Mouse (Mus musculus) intestine, embryonic 14.5 days (tissue): ENCODE measurements at regions not wholly inside any gene's neighbourhood (a gene's known extent, or its start where the extent isn't known, plus 50 kb on each side); places are given as distances from the start of the nearest gene placed in this dataset.
"Not testable (repeated sequence)": the region's sequence is repeated elsewhere in the genome, so short reads cannot be mapped to it uniquely, and the experiment has no call there.

ENCODE experiments used
- ATAC-seq: fragments of 200-750 bp; cut with Nextera tagmentation; replicated peaks from 2 replicates; pipeline ENCODE4 v1.8.0; 2017; ENCODE audit warnings: low read depth, moderate number of reproducible peaks, moderate TSS enrichment, moderate library complexity; ENCODE audit not compliant: low FRiP score, low TSS enrichment
- DNase-seq: peaks from one replicate; pipeline ENCODE4 v3.0.0-alpha.2; 2018; ENCODE audit warnings: low spot score
- H3K27ac ChIP-seq: fragments of 300-500 bp; sonication (generic); 2 replicates; pipeline ENCODE4 v1.5.1; 2014; ENCODE audit warnings: low read depth, mild to moderate bottlenecking, control low read depth
- H3K27me3 ChIP-seq: fragments of 300-500 bp; sonication (generic); replicated peaks from 2 replicates; pipeline ENCODE4 v1.6.1; 2014; ENCODE audit warnings: low read length, control low read depth; ENCODE audit not compliant: control insufficient read depth, insufficient read depth
- H3K36me3 ChIP-seq: fragments of 300-500 bp; sonication (generic); 2 replicates; pipeline ENCODE4 v1.6.1; 2014; ENCODE audit warnings: low read length, control low read depth; ENCODE audit not compliant: control insufficient read depth, insufficient read depth
- H3K4me1 ChIP-seq: fragments of 300-500 bp; sonication (generic); replicated peaks from 2 replicates; pipeline ENCODE4 v1.6.1; 2014; ENCODE audit warnings: low read length, control low read depth, mixed read lengths; ENCODE audit not compliant: control insufficient read depth, insufficient read depth
- H3K4me2 ChIP-seq: fragments of 300-500 bp; sonication (generic); 2 replicates; pipeline ENCODE4 v1.6.1; 2014; ENCODE audit warnings: low read length
- H3K4me3 ChIP-seq: fragments of 300-500 bp; sonication (generic); 2 replicates; pipeline ENCODE4 v1.5.1; 2014; ENCODE audit warnings: low read depth, low read length, control low read depth, mixed read lengths
- H3K9ac ChIP-seq: fragments of 300-500 bp; sonication (generic); 2 replicates; pipeline ENCODE4 v1.6.1; 2014; ENCODE audit warnings: mild to moderate bottlenecking, low read length
- H3K9me3 ChIP-seq: fragments of 300-500 bp; sonication (generic); 2 replicates; pipeline ENCODE4 v1.6.1; 2016; ENCODE audit warnings: low read length, control low read depth; ENCODE audit not compliant: control insufficient read depth
- WGBS: fragments of 180-500 bp; shearing (Covaris S2); extraction: QIAGEN DNeasy Blood & Tissue Kit; methylation state at CpG from one replicate; pipeline ENCODE4 v1.1.7; 2014; 5-methylcytosine and 5-hydroxymethylcytosine counted together

- H3K27me3 ChIP-seq = no peaks in the 10 kb centered on the region
- no peak for DNase-seq
- no peaks in the 10 kb centered on the region for H3K4me1 ChIP-seq
- H3K9ac ChIP-seq = no peak overlapping the region
- H3K9me3 ChIP-seq = no peaks in the 10 kb centered on the region
- no peaks in the 10 kb centered on the region for H3K36me3 ChIP-seq
- no peak overlapping the region for H3K27ac ChIP-seq
- H3K4me2 ChIP-seq = no peak overlapping the region
- 62% methylated on average over 1 of the region's 1 CpGs for WGBS
- no peak overlapping the region for H3K4me3 ChIP-seq
- ATAC-seq = no peak
Observed at GRCm38 (mm10) chr17:91324377-91324776, 231.5 kb upstream of the Nrxn1 start.

- no peak for DNase-seq
- no peaks in the 10 kb centered on the region for H3K4me1 ChIP-seq
- H3K36me3 ChIP-seq = no peaks in the 10 kb centered on the region
- H3K9ac ChIP-seq = no peak overlapping the region
- H3K27ac ChIP-seq = no peak overlapping the region
- no peaks in the 10 kb centered on the region for H3K27me3 ChIP-seq
- no peak for ATAC-seq
- H3K4me3 ChIP-seq = no peak overlapping the region
- no peaks in the 10 kb centered on the region for H3K9me3 ChIP-seq
- no peak overlapping the region for H3K4me2 ChIP-seq
Observed at GRCm38 (mm10) chr17:91286875-91287274, 194.0 kb upstream of the Nrxn1 start.

- Histone ChIP-seq H3K4me2 (no peak overlapping the region), H3K27ac (no peak overlapping the region), H3K9ac (no peak overlapping the region), H3K9me3 (no peaks in the 10 kb centered on the region), H3K4me1 (no peaks in the 10 kb centered on the region), H3K36me3 (no peaks in the 10 kb centered on the region), H3K4me3 (no peak overlapping the region), H3K27me3 (no peaks in the 10 kb centered on the region)
- ATAC-seq = no peak
- 65% methylated on average over 1 of the region's 1 CpGs for WGBS
- DNase-seq = no peak
Observed at GRCm38 (mm10) chr17:91274378-91274777, 181.5 kb upstream of the Nrxn1 start.

- Histone ChIP-seq H3K4me2 (no peak overlapping the region), H3K27me3 (no peaks in the 10 kb centered on the region), H3K9me3 (no peaks in the 10 kb centered on the region), H3K4me3 (no peak overlapping the region), H3K27ac (no peak overlapping the region), H3K9ac (no peak overlapping the region), H3K36me3 (no peaks in the 10 kb centered on the region), H3K4me1 (no peaks in the 10 kb centered on the region)
- WGBS = 68% methylated on average over 2 of the region's 2 CpGs
- DNase-seq (no peak), ATAC-seq (no peak)
Observed at GRCm38 (mm10) chr17:91238719-91239118, 145.8 kb upstream of the Nrxn1 start.

GRCm38 (mm10) chr17:91236653-91237052 lies 143.8 kb upstream of the Nrxn1 start:
- DNase-seq, H3K9ac ChIP-seq, H3K4me1 ChIP-seq, H3K27me3 ChIP-seq, H3K4me3 ChIP-seq, H3K36me3 ChIP-seq, H3K4me2 ChIP-seq, H3K9me3 ChIP-seq, H3K27ac ChIP-seq: not testable (repeated sequence)
- ATAC-seq = 0 out of 2 replicates have a peak, but pooled peaks have one; percentile 62
- 97% methylated on average over 14 of the region's 14 CpGs for WGBS

GRCm38 (mm10) chr17:91226378-91226777 lies 133.5 kb upstream of the Nrxn1 start:
- Histone ChIP-seq H3K27ac (no peak overlapping the region), H3K4me1 (no peaks in the 10 kb centered on the region), H3K4me2 (no peak overlapping the region), H3K9me3 (no peaks in the 10 kb centered on the region), H3K4me3 (no peak overlapping the region), H3K36me3 (no peaks in the 10 kb centered on the region), H3K27me3 (no peaks in the 10 kb centered on the region), H3K9ac (no peak overlapping the region)
- DNase-seq (no peak), ATAC-seq (no peak)
- WGBS = 80% methylated on average over 5 of the region's 5 CpGs

- no peak for DNase-seq
- 82% methylated on average over 4 of the region's 4 CpGs for WGBS
- ATAC-seq = no peak
Observed at GRCm38 (mm10) chr17:91225916-91226315, 133.0 kb upstream of the Nrxn1 start.

GRCm38 (mm10) chr17:91216429-91216828 lies 123.6 kb upstream of the Nrxn1 start:
- no peak overlapping the region for H3K4me2 ChIP-seq
- no peak overlapping the region for H3K9ac ChIP-seq
- H3K4me1 ChIP-seq = no peaks in the 10 kb centered on the region
- no peak for ATAC-seq
- no peaks in the 10 kb centered on the region for H3K27me3 ChIP-seq
- no peaks in the 10 kb centered on the region for H3K9me3 ChIP-seq
- H3K27ac ChIP-seq = no peak overlapping the region
- no peak overlapping the region for H3K4me3 ChIP-seq
- no peak for DNase-seq
- H3K36me3 ChIP-seq = no peaks in the 10 kb centered on the region

More at GRCm38 (mm10) chr17:91225916-91226315, 133.0 kb upstream of the Nrxn1 start:
- Histone ChIP-seq H3K27ac (no peak overlapping the region), H3K4me3 (no peak overlapping the region), H3K9me3 (no peaks in the 10 kb centered on the region), H3K4me2 (no peak overlapping the region), H3K27me3 (no peaks in the 10 kb centered on the region), H3K36me3 (no peaks in the 10 kb centered on the region), H3K9ac (no peak overlapping the region), H3K4me1 (no peaks in the 10 kb centered on the region)

- Histone ChIP-seq H3K27me3 (no peaks in the 10 kb centered on the region), H3K4me3 (no peak overlapping the region), H3K36me3 (no peaks in the 10 kb centered on the region), H3K27ac (no peak overlapping the region), H3K9ac (no peak overlapping the region), H3K9me3 (no peaks in the 10 kb centered on the region), H3K4me2 (no peak overlapping the region), H3K4me1 (no peaks in the 10 kb centered on the region)
- DNase-seq (no peak), ATAC-seq (no peak)
- WGBS = 85% methylated on average over 4 of the region's 4 CpGs
Observed at GRCm38 (mm10) chr17:91182574-91182973, 89.7 kb upstream of the Nrxn1 start.
